Mouse (Mus musculus): Measurements from ENCODE around the gene Spata13.

DNA sequence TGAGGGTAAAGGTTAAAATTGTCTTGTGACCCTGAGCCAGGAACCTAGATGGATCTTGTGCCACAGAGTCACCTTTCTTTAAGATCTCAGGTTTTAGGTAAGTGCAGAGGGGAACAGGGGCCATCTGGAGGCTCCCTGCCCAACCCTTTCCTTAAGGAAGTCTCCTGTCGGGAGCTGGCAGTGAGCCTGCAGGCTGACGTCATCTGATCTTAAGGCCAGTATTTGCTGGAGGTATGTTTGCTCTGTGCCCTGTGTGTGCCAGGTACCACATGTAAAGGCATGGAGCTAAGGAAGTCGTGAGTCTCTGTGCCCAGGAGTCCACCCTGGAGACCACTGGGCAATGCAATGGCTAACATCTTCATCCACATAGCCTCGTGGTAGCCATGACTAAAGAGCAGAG lies 27.6 kb upstream of the Spata13 start:
- TF ChIP-seq CTCF (IDR thresholded peaks at IDR 0.05 in 2 of 3, conservative IDR thresholded peaks at IDR 0.05 in 1 of 3; ENCODE audit: control insufficient read depth in 1 of 3, insufficient read depth in 1 of 3, low read depth in 2 of 3, low read length in 3 of 3, poor library complexity in 1 of 3, severe bottlenecking in 1 of 3) (no peak), EP300 (IDR thresholded peaks at IDR 0.05; ENCODE audit: low read depth in 1 of 2, low read length in 2 of 2) (no peak), RCOR1 (IDR thresholded peaks at IDR 0.05; ENCODE audit: low read depth, low read length) (no peak), GATA1 (IDR thresholded peaks at IDR 0.05; ENCODE audit: low read depth, low read length) (no peak), POLR2A (IDR thresholded peaks at IDR 0.05; ENCODE audit: control insufficient read depth in 1 of 2, insufficient read depth in 1 of 2, low read depth in 1 of 2, low read length in 2 of 2, poor library complexity in 1 of 2) (no peak), SIN3A (IDR thresholded peaks at IDR 0.05; ENCODE audit: low read length) (no peak), POLR2AphosphoS5 (IDR thresholded peaks at IDR 0.05; ENCODE audit: borderline replicate concordance, low read depth, low read length) (no peak), NRF1 (IDR thresholded peaks at IDR 0.05; ENCODE audit: insufficient read depth, low read depth, low read length, poor library complexity, severe bottlenecking) (no peak), ZNF384 (IDR thresholded peaks at IDR 0.05; ENCODE audit: low read depth, low read length) (no peak)

All from MEL (cell line).